In the genomic region with DNA sequence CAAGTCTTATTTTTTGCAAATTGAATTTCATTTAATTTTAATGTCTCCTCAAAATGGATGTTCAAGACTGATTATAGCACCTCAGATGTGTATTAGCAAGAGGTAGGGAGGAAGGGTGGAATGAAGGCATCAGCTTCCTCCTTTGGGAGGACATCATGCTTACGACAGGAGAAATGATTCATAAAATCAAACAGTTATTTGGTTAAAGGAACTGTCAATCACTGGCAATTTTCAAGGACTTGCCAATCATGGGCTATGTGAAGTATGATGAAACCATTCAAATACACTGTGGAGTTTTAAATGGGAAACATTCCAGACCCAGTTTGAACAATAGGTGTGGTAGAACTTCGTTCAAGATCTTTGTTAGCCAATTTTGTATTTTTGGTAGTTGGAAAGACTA, we compare ENCODE assay signal across 28 mouse cellular contexts. TPM values are rescaled to one million over a fixed set of nuclear protein-coding genes. Genes with fewer than 3 reads are reported as not detected.
"Had no signal": no experiment of that assay in that cellular context is flagged by ENCODE, and none has a peak within 500 bp of the region (broad histone marks: within the 10 kb centered on the region; RNA-seq: fewer than 3 reads in every experiment).

No protein-coding gene starts in this region.

- H3K4me2 ChIP-seq: embryonic facial prominence, embryonic 12.5 days; embryonic facial prominence, embryonic 13.5 days; embryonic facial prominence, embryonic 15.5 days; forebrain, embryonic 12.5 days; forebrain, embryonic 13.5 days; forebrain, embryonic 15.5 days had no signal

- H3K9ac ChIP-seq: embryonic facial prominence, embryonic 12.5 days; embryonic facial prominence, embryonic 13.5 days; embryonic facial prominence, embryonic 15.5 days; forebrain, embryonic 12.5 days; forebrain, embryonic 13.5 days; forebrain, embryonic 15.5 days; forebrain, postnatal 0 days had no signal

- DNase-seq: cerebellum, adult 2 months; cerebellum, adult 8-10 months; cerebellum, adult 9-10 months; cerebellum, adult 9-11 months; cerebellum, postnatal 10 days; cerebellum, postnatal 14 days; cerebellum, postnatal 25 days; cerebellum, postnatal 36 days; embryo, embryonic 11 days; forebrain, postnatal 0 days; gastrocnemius, adult 2 months; gastrocnemius, postnatal 10 days; gastrocnemius, postnatal 14 days; gastrocnemius, postnatal 25 days; gastrocnemius, postnatal 36 days; heart, adult 18-20 months; heart, adult 2 months had no signal

- H3K4me3 ChIP-seq: embryonic facial prominence, embryonic 10.5 days; embryonic facial prominence, embryonic 12.5 days; embryonic facial prominence, embryonic 13.5 days; embryonic facial prominence, embryonic 15.5 days; erythroblast, embryonic 14.5 days; forebrain, embryonic 10.5 days; forebrain, embryonic 12.5 days; forebrain, embryonic 13.5 days; forebrain, embryonic 15.5 days; gastrocnemius, adult 2 months; heart, adult 2 months had no signal

- H3K27me3 ChIP-seq: embryonic facial prominence, embryonic 12.5 days; embryonic facial prominence, embryonic 13.5 days; embryonic facial prominence, embryonic 15.5 days; forebrain, embryonic 12.5 days; forebrain, embryonic 13.5 days; forebrain, embryonic 15.5 days had no signal

- H3K9me3 ChIP-seq: embryonic facial prominence, embryonic 10.5 days; embryonic facial prominence, embryonic 12.5 days; embryonic facial prominence, embryonic 13.5 days; embryonic facial prominence, embryonic 15.5 days; forebrain, embryonic 10.5 days; forebrain, embryonic 12.5 days; forebrain, embryonic 13.5 days; forebrain, embryonic 15.5 days had no signal

- ATAC-seq: forebrain, embryonic 13.5 days; forebrain, embryonic 14.5 days; forebrain, embryonic 15.5 days; forebrain, embryonic 16.5 days; forebrain, postnatal 0 days had no signal

- H3K36me3 ChIP-seq: embryonic facial prominence, embryonic 10.5 days; embryonic facial prominence, embryonic 12.5 days; embryonic facial prominence, embryonic 13.5 days; embryonic facial prominence, embryonic 15.5 days; forebrain, embryonic 10.5 days; forebrain, embryonic 12.5 days; forebrain, embryonic 15.5 days had no signal

- H3K27ac ChIP-seq: embryonic facial prominence, embryonic 10.5 days; embryonic facial prominence, embryonic 12.5 days; embryonic facial prominence, embryonic 13.5 days; embryonic facial prominence, embryonic 15.5 days; forebrain, embryonic 10.5 days; forebrain, embryonic 12.5 days; forebrain, embryonic 13.5 days; forebrain, embryonic 15.5 days; gastrocnemius, adult 2 months; heart, adult 2 months had no signal

- H3K4me1 ChIP-seq: embryonic facial prominence, embryonic 10.5 days; embryonic facial prominence, embryonic 12.5 days; embryonic facial prominence, embryonic 13.5 days; embryonic facial prominence, embryonic 15.5 days; forebrain, embryonic 10.5 days; forebrain, embryonic 12.5 days; forebrain, embryonic 13.5 days; forebrain, embryonic 15.5 days had no signal

RNA-seq across cellular contexts. Expression of a gene that starts 45.4 kb away (rescaled TPM):
- total RNA-seq: gastrocnemius, adult 2 months; heart, adult 2 months had no signal
